Mouse (Mus musculus): ENCODE results near the gene Rgs6.

Gene Rgs6

GRCm38 (mm10) chr12:83098646-83099371, 510.7 kb downstream of the Rgs6 start:
- no peak for DNase-seq (ENCODE audit: low spot score)

- no peak for DNase-seq (ENCODE audit: low spot score)
These were observed 511.8 kb downstream of the Rgs6 start for GRCm38 (mm10) chr12:83099920-83100319.

DNA sequence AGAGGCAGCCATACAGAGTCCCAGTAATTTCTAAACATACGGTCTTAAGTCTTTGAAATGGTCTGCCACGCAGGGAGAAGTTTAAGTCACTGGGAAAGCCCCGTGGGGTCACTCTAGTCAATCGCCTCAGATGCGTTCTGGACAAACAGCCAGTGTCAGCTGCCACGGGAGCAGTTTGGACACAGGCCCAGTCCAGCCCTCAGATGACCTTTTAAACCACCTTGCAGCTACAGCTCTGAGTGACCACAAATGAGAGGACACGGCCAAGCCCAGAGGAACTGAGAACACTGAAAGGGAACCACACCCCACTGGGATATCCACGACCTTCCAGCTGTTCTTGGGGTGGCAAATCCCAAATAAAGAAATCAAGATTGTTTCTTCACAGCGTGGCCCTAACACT, 512.3 kb downstream of the Rgs6 start:
- no peak for DNase-seq (ENCODE audit: low spot score)

- DNase-seq (ENCODE audit: low spot score): no peak
These were observed 512.8 kb downstream of the Rgs6 start for GRCm38 (mm10) chr12:83100848-83101247.

DNA sequence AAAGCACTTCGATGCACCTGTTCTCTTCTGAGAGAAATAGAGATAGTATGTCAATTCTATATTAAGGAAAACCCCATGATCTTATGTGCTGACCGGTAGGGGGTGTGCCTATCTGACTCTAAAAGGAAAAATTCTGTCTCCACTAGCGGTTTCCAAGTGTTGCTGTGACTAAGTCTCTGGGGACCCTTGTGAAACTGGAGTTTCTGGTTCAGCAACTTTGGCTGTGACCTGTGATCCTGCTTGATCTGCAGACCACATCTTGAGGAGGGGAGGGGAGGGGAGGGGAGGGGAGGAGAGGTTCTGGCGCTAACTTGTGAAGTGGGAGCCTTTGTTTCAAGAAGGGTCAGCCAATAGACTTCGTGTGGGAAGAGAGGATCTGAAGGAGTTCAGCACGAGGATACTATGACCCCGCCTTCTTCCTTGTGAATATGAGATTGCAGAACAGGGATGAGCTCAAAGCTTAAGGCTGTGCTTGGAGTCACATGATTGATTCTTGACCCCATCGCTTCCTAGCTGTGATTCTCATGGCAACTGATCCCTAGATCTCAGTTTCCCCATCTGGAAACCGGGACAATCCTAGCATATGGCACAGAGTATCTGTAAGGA, 517.5 kb downstream of the Rgs6 start:
- DNase-seq (ENCODE audit: low spot score): no peak

DNA sequence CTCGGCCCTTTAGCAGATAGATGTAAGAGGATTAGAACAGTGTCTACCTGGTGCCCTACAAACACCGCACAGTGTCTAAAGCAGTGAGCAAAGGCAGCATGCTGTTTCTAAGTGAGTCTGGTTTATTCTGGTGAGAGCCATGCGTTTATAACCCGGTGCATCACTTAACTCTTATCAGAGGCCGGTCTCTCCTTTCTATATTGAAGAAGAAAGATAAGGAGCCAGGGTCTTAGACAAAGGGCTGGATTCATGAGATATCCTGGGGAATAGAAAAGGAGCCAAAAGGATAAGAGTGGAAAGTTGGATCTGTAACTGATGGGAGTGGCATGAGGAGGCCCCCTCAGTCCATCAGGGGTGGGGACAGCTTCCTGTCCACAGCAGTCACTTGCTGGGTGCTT, 518.0 kb downstream of the Rgs6 start:
- DNase-seq (ENCODE audit: low spot score): no peak

- DNase-seq (ENCODE audit: low spot score): no peak
These were observed 521.4 kb downstream of the Rgs6 start for GRCm38 (mm10) chr12:83109486-83109885.

- no peak for DNase-seq (ENCODE audit: low spot score)
These were observed 522.0 kb downstream of the Rgs6 start for GRCm38 (mm10) chr12:83109891-83110630.

GRCm38 (mm10) chr12:83110711-83111110, 522.6 kb downstream of the Rgs6 start:
- DNase-seq (ENCODE audit: low spot score): no peak

GRCm38 (mm10) chr12:83112283-83112682, 524.2 kb downstream of the Rgs6 start:
- DNase-seq (ENCODE audit: low spot score): no peak

- no peak for DNase-seq (ENCODE audit: low spot score)
These were observed 525.0 kb downstream of the Rgs6 start for GRCm38 (mm10) chr12:83112901-83113628.

DNA sequence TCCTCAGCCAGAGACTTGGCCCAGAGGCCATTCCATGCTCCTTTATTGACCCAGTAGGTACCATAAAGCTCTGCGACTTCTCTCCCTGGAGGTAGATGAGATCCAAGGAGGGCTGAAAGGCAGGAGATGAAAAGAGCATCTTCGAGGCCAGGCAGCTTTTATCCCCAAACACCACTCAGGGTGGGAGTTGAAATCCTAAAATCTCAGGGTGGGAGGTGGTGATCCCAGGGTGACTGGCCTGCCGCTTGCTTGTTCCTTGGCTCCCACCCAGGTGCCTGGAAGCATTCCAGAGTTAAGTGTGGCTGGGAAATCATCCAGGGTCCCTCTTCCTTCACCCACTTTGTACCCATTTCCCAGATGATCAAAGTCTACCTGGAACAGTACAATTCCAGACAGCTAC, 525.9 kb downstream of the Rgs6 start:
- DNase-seq (ENCODE audit: low spot score): no peak

DNA sequence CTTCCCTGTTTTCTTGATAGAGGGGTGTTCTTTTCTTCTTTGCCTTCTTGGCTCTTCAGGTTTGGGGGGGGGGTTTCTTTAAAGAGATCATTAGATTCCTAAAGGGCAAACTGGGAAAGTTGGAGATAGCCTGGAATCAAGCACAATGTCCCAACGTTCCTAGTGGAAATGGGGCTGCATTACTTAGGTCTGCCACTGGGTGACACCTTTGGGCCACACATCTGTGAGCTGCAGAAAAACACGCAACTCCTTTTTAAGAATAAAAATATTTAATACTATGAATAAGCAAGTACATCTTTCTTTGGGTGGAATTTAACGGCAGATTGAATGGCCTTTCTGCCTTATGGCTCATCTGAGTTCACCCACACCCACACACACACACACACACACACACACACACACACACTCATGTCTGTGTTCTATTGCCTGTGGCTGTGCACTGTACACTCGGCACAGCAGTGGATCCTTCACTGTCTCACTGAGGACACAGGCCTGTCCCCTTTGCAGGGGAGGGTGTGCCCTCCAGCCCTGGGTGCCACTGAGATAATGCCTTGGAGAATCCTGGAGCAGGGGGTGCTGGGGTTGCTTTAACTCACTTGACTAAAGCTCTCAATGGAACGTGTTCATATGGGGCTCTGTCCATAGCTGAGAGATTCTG, 526.4 kb downstream of the Rgs6 start:
- DNase-seq (ENCODE audit: low spot score): no peak

DNA sequence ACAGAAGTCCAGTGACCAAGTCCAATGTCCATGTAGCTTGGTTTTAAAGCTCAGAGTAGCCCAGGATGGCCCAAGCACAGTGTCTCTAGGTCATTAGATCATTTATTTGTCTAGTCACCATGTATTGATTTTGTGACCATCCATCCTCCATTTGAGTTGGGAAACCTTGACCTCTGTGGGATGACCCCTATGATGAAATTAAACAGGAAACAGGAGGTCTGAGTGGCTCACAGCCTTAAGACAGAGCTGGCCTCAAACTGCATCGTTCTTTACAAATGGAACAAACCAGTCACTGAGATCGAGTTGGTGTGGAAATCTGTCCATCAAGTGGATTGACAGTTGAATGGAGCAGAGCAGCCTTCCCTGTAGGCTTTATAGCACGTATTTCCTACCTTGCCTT, 536.0 kb downstream of the Rgs6 start:
- DNase-seq (ENCODE audit: low spot score): no peak

- DNase-seq (ENCODE audit: low spot score): no peak
These were observed 537.2 kb downstream of the Rgs6 start for GRCm38 (mm10) chr12:83125284-83125683.

DNA sequence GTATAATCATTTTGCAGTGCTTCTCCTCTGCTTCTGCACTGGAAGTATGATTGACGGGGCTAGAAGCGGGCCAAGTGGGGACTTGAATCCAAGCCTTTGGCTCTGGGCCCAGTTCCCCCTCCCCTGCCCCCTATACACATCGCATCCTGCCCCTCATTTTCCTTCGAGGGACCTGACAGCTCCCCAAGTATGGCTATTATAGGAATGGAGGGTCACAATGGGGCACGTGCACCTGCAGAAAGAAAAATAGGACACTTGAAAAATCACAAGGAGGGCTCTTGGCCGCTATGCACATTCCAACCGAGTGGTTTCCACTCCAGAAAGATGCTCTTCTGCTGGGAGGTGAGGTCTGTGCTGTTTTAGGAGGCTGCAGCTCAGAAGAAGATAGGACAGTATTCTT, 538.8 kb downstream of the Rgs6 start:
- DNase-seq (ENCODE audit: low spot score): no peak

DNA sequence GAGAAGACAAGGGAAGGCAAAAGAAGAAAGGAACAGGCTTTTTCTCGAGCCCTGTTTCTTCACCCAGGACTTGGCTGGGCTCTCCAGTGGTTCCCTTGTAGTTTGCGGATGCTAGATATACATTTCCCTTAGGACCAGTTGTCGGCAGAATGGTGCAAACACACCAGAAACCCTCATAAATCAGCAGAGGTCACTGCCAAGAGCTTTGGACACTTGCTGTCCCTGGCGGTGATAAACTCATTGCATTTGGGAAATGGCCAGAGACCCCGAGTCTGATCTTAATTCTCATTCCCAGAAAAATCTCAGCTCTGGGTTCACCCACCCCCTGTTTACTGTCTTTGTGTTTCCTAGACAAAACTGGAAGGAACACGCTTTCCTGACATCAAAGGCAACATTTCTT, 539.9 kb downstream of the Rgs6 start:
- DNase-seq (ENCODE audit: low spot score): no peak

DNA sequence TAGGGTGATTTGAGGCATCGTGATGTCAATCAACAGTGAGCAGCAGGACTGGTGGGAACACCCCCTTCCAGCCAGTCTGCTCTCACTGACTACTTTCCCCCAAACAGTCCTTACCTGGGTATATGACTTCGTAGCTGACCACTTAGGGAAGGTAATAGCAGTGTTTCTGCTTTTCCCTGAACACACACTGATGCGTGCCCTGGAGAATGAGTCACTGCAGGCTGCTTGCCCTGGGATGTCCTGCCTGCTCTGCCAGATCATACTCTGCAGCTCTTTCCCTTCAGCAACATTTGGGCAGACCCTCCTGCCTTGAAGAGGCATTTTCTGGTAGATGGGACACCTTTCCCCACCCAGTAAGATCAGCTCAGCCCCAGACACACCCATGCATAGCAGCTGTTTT, 540.5 kb downstream of the Rgs6 start:
- DNase-seq (ENCODE audit: low spot score): no peak

DNA sequence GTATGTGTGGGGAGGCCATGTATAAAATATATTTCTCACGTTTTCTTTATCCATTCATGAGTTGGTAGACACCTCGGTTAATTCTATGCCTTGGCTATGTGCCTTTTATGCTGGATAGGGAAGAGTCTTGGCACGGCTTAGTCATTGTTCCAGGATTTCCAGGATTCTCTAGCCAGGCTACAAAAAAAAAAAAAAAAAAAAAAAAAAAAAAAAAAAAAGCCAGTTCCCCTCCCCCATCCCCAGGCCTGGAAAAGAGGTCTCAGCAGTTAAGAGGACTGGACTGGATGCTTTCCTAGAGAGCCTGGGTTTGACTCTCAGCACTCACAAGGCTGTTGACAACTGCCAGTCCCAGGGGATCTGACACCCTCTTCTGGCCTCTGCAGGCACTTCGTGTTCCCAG, 543.3 kb downstream of the Rgs6 start:
- DNase-seq (ENCODE audit: low spot score): no peak

DNA sequence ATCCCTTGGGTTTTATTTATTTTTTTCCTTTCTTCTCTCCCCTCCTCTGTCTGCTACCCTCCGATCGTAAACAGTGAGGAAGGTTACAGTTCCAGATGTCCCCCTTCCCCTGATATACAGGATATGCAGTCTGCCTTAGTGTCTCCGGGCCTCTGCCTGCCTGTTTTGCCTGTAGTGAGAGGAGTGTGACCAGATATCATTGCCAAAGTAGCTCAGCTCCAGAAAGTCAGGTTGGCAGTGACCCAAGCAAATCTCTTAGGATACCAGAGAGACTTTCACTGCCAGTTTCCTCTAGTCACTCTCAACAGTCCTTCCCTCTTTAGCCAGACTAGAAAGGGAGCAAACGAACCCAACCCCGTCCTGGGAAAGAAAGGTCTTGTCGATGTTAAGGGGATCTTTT, 545.7 kb downstream of the Rgs6 start:
- DNase-seq (ENCODE audit: low spot score): no peak

DNA sequence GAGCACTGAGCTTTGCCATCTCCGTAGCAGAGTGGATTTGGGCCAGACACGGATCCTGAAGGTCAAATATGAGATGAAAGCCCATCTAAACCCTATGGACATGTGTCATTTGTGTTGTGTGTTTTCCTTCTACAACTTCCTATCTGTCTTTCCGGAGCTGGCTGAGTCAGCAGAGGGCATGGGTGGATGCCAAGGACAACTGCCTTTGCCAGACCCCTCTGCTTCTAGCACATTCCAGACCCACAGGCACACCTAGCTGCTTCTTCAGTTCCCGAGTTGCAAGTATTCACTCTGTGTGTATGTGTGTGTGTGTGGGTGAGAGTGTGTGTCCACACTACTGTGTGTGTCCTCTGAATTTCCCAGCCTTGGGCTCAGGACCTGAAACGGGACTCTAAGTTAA, 547.9 kb downstream of the Rgs6 start:
- DNase-seq (ENCODE audit: low spot score): no peak

- DNase-seq (ENCODE audit: low spot score): no peak
These were observed 548.4 kb downstream of the Rgs6 start for GRCm38 (mm10) chr12:83136460-83136859.
